Mouse (Mus musculus): Measurements from ENCODE around the gene Nap1l2. TPM values are rescaled to one million over a fixed set of nuclear protein-coding genes. Genes with fewer than 3 reads are reported as not detected.

The Nap1l2 gene
- polyA plus RNA-seq, 1 experiment from 2014 or later, result 0.59 TPM

- no peak overlapping the region for H3K9ac ChIP-seq (ENCODE audit: low read depth, low read length)
- TF ChIP-seq CTCF (IDR thresholded peaks at IDR 0.05; ENCODE audit: low read depth), result no peak
Observed at GRCm38 (mm10) chrX:103156134-103156533, 30.3 kb downstream of the Nap1l2 start.

GRCm38 (mm10) chrX:103138549-103138948 is 47.9 kb downstream of the Nap1l2 start:
- H3K36me3 ChIP-seq (ENCODE audit: insufficient read depth, low read length), result no peaks in the 10 kb centered on the region
- H3K4me1 ChIP-seq (replicated peaks; ENCODE audit: insufficient read depth, low read length), result no peaks in the 10 kb centered on the region
- H3K27me3 ChIP-seq (ENCODE audit: insufficient read depth, low read length), result no peaks in the 10 kb centered on the region
- H3K4me2 ChIP-seq (ENCODE audit: low read length), result no peak overlapping the region
- 89% methylated on average over 3 of the region's 3 CpGs for WGBS
- ATAC-seq (replicated peaks; ENCODE audit: low FRiP score, low read depth) (no peak), DNase-seq (ENCODE audit: low spot score) (no peak)
- H3K27ac ChIP-seq, result no peak overlapping the region
- H3K9me3 ChIP-seq (replicated peaks; ENCODE audit: low read length), result no peaks in the 10 kb centered on the region
- no peak overlapping the region for H3K4me3 ChIP-seq (replicated peaks; ENCODE audit: low read depth, low read length)
- no peak overlapping the region for H3K9ac ChIP-seq (ENCODE audit: low read depth, low read length)
- no peak for TF ChIP-seq CTCF (IDR thresholded peaks at IDR 0.05; ENCODE audit: low read depth)

More at GRCm38 (mm10) chrX:103156134-103156533, 30.3 kb downstream of the Nap1l2 start:
- no peak for ATAC-seq (replicated peaks; ENCODE audit: low FRiP score, low read depth)
- no peaks in the 10 kb centered on the region for H3K36me3 ChIP-seq (ENCODE audit: insufficient read depth, low read length)
- H3K4me1 ChIP-seq (replicated peaks; ENCODE audit: insufficient read depth, low read length), result no peaks in the 10 kb centered on the region
- no peak overlapping the region for H3K4me2 ChIP-seq (ENCODE audit: low read length)
- no peaks in the 10 kb centered on the region for H3K27me3 ChIP-seq (ENCODE audit: insufficient read depth, low read length)
- no peaks in the 10 kb centered on the region for H3K9me3 ChIP-seq (replicated peaks; ENCODE audit: low read length)
- H3K4me3 ChIP-seq (replicated peaks; ENCODE audit: low read depth, low read length), result no peak overlapping the region
- peak; percentile 0 for DNase-seq (ENCODE audit: low spot score)
- 47% methylated on average over 1 of the region's 1 CpGs for WGBS
- H3K27ac ChIP-seq, result no peak overlapping the region

Other genes with a start within 250 kb of the Nap1l2 start
- gene Cdx4, start 134.8 kb upstream of the Nap1l2 start, polyA plus RNA-seq (2015; fragmentation: Nextera tagmentation; extraction: Ambion mirVana), result not detected in 2 replicates
- 1.6 and 2.0 TPM in 2 replicates for gene Chic1, start 169.8 kb upstream of the Nap1l2 start, polyA plus RNA-seq (2015; fragmentation: Nextera tagmentation; extraction: Ambion mirVana)
- gene Tsx, start 227.8 kb upstream of the Nap1l2 start, polyA plus RNA-seq (2015; fragmentation: Nextera tagmentation; extraction: Ambion mirVana), result 0.28 and 0.34 TPM in 2 replicates
- not detected in 2 replicates for gene Gm26992, start 235.4 kb upstream of the Nap1l2 start, polyA plus RNA-seq (2015; fragmentation: Nextera tagmentation; extraction: Ambion mirVana)